Comparison of ENCODE assay signal across 19 mouse cellular contexts in genomic region chr16:22682727-22683126, GRCm38 (mm10). TPM values are rescaled to one million over a fixed set of nuclear protein-coding genes. Genes with fewer than 3 reads are reported as not detected.
DNase-seq lines count a peak whose midpoint lies in the region; TF ChIP-seq lines count a peak whose summit lies in the region.
"Had no signal": no experiment of that assay in that cellular context is flagged by ENCODE, and none has a peak within 500 bp of the region (broad histone marks: within the 10 kb centered on the region; RNA-seq: fewer than 3 reads in every experiment).

No protein-coding gene starts in this region.

- no peak overlapping the region for H3K4me3 ChIP-seq in ES-E14 (ENCODE audit: insufficient read depth in 1 of 2, low read depth in 1 of 2, low read length in 2 of 2, poor library complexity in 1 of 2, severe bottlenecking in 1 of 2)
- H3K4me3 ChIP-seq: embryonic facial prominence, embryonic 10.5 days; embryonic facial prominence, embryonic 12.5 days; forebrain, embryonic 13.5 days; forebrain, embryonic 15.5 days had no signal

- no peaks in the 10 kb centered on the region for H3K4me1 ChIP-seq in ES-E14 (ENCODE audit: control insufficient read depth in 2 of 2, insufficient read depth in 2 of 2, low read length in 2 of 2, poor library complexity in 1 of 2)
- H3K4me1 ChIP-seq: forebrain, embryonic 13.5 days; forebrain, embryonic 15.5 days had no signal

- DNase-seq in 3T3-L1 (ENCODE audit: low read depth, low spot score), result peak; percentile 9
- DNase-seq in 416B (ENCODE audit: low read depth), result peak; percentile 23
- DNase-seq in ES-E14 (ENCODE audit: low read depth, low spot score), result no peak
- DNase-seq in ovary, adult 18-20 months (ENCODE audit: low spot score), result no peak
- no peak for DNase-seq in heart, postnatal 10 days
- no peak for DNase-seq in kidney, adult 9 months
- DNase-seq: adrenal gland, adult 2 months; adrenal gland, postnatal 10 days; adrenal gland, postnatal 25 days; cerebellum, adult 11-12 months; cerebellum, adult 2 months; cerebellum, adult 9-10 months; cerebellum, postnatal 10 days; cerebellum, postnatal 25 days had no signal

- H3K36me3 ChIP-seq in ES-E14 (ENCODE audit: control insufficient read depth, insufficient read depth, low read length, poor library complexity, severe bottlenecking), result no peaks in the 10 kb centered on the region
- H3K36me3 ChIP-seq: embryonic facial prominence, embryonic 10.5 days; embryonic facial prominence, embryonic 12.5 days; forebrain, embryonic 15.5 days had no signal

- H3K9me3 ChIP-seq in ES-E14 (ENCODE audit: control insufficient read depth, insufficient read depth, low read depth, low read length), result no peaks in the 10 kb centered on the region
- H3K9me3 ChIP-seq: embryonic facial prominence, embryonic 10.5 days; embryonic facial prominence, embryonic 12.5 days; forebrain, embryonic 13.5 days; forebrain, embryonic 15.5 days had no signal

- intact Hi-C loops in heart, postnatal 10 days (cut with DNase I), result no loop called here

- H3K27ac ChIP-seq in ES-E14 (ENCODE audit: insufficient read depth, low read depth, low read length, poor library complexity, severe bottlenecking), result no peak overlapping the region
- H3K27ac ChIP-seq: embryonic facial prominence, embryonic 10.5 days; embryonic facial prominence, embryonic 12.5 days; forebrain, embryonic 13.5 days; forebrain, embryonic 15.5 days had no signal

- H3K9ac ChIP-seq in ES-E14 (ENCODE audit: insufficient read depth, low read depth, low read length, poor library complexity, severe bottlenecking), result no peak overlapping the region
- H3K9ac ChIP-seq: embryonic facial prominence, embryonic 12.5 days; forebrain, embryonic 13.5 days; forebrain, embryonic 15.5 days had no signal

- in situ Hi-C loops in ES-E14 (cut with MboI; ENCODE audit: low sequenced_read_pairs in 2 of 2, unreplicated experiment in 2 of 2), result no loop called here

TF ChIP-seq in ES-E14, 5 proteins besides CTCF, POLR2A, EP300 and RAD21:
- TF ChIP-seq ZC3H11A (IDR thresholded peaks at IDR 0.05; ENCODE audit: borderline replicate concordance, low read depth, low read length), result no peak
- 0 out of 2 replicates have a peak, but pooled peaks have one; percentile 30 for TF ChIP-seq MAFK (IDR thresholded peaks at IDR 0.05; ENCODE audit: insufficient read depth, low read depth, low read length)

RNA-seq across cellular contexts. Expression of gene Dgkg, which starts 25.7 kb away (rescaled TPM):
- 0.22 and 0.26 TPM in 2 replicates for total RNA-seq in ES-E14 (2012; rRNA removed)
- total RNA-seq in heart, postnatal 10 days (2021), result under 1 TPM; 0.62 to 0.84 TPM
- total RNA-seq: MEL had no signal

Comparison
In these comparisons a context has a peak if more than half of its experiments do, and no peak if none do; other contexts are left out.
1. DNase-seq: peak in 3T3-L1 (single experiment) and 416B (single experiment); none in ES-E14 (single experiment), ovary, adult 18-20 months (single experiment), heart, postnatal 10 days (0 of 2) and kidney, adult 9 months (single experiment).